Mouse (Mus musculus): ENCODE measurements around the gene Majin.

Majin gene

GRCm38 (mm10) chr19:6184131-6184530 is at the start of gene Majin:
Gene Majin (plus strand): TSS chr19:6184388.
- no peak for DNase-seq

DNA sequence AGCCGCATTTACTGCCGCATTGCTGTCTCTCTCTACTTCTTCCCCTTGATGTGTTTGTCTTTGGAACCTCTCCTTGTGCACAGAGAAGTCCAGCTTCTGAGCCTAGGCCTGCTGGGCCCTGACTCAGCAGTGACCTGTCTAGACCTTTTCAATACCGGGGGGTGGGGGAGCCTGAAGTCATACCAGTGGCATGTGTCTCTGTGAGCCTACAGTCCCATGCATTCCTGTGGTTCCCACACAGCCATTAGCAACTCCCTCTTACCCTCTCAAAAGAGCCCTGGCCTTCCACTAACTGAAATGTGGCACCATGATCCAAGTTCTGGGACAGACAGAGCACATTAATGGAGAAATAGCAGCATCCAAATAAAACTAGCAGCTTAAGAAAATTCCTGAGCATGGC is 47.8 kb upstream of the Majin start:
- no peak for DNase-seq

DNA sequence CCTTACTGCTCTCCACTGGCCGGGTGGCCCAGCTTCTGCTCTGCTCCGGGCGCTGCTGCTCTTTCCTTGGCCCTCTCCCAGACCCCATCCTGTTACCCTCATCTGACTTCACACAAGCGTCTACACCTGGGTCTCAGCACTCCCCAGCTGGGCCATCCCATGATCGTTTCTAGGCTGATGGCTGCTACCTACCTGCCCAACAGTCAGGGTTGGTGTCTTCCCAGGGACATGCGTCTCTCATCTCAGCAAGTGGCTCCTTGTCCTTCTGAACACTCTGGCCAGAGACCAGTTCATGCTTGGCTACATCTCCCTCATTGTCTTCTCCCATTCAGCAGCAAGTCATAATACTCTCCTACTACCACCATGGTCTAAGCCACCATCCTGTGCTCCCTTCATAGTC is 44.5 kb upstream of the Majin start:
- DNase-seq, result peak; percentile 44

DNA sequence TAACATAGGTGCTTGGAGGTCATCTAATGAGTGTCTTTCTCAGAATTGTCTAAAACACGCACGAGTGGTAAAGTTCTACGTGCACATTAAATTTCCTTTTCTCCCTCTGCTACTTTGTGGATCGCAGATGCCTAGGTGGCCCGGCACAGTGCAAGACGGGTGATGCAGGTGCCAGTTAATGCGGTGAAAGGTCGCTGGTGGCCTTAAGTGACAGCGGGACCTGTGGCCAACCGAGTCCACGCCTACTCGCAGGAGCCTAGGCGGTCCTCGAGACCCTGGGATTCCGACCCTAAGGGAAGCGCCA is 43.9 kb upstream of the Majin start:
- DNase-seq, result no peak

GRCm38 (mm10) chr19:6140678-6141393 is 43.4 kb upstream of the Majin start, which contains the start of gene Batf2:
Gene Batf2 (plus strand): TSS chr19:6140983.
- DNase-seq, result peak; percentile 91

DNA sequence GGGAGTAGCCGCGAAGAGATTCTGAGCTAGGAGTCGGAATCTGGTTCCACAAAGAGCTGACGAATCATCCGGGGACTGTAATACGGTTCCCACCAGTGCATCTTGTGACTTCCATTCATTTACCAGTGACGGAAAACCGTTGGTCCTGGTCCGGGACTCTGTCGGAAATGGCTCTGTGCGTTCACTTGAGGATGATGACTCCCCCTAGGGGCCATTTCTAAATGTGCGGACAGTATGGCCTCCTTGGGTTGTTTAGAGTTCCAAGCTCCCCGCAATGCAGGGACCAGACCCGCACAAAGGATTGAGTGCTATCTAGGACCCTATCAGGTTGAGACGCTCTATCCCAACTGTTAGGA is 42.8 kb upstream of the Majin start, which contains the start of gene Arl2:
Arl2 (minus strand) TSS at position 155 of the 356 bp plus-strand sequence.
- peak; percentile 77 for DNase-seq

DNA sequence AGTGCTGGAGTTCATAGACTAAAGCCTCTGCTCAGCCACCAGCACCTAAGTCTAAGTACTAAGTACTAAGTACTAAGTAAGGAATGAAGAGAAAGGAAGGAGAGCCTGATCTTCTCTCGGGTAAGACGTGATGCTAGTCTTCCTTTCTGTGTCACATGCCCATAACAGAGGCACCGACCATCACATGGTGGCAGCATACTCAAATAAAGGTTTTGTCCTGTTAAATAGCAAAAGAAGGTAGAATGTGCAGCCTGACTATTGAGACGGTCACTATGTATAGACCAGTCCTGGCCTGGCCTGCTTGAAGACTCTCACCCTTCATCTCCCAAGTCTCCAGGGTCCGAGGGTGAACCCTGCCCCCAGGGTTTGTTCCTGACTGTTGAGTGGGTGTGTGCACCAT is 39.3 kb upstream of the Majin start:
- DNase-seq, result no peak

DNA sequence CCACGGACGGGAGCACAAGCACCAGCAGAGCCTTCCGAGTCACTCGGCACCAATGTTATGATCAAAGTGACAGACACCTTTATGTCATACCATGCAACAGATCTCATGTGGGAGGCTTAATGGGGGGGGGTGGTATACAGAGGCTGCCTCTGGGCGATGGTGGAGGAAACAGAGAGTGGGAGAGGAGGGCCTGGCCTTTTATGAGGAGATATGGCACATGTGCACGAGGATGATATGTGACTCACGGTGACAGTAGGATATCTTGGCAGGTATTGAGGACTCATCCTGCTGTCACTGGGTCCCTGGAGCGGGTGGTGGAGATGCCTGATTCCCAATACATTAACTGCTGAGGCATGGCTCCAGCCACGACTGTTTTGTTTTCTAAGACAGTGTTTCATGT is 29.0 kb upstream of the Majin start:
- DNase-seq, result no peak

DNA sequence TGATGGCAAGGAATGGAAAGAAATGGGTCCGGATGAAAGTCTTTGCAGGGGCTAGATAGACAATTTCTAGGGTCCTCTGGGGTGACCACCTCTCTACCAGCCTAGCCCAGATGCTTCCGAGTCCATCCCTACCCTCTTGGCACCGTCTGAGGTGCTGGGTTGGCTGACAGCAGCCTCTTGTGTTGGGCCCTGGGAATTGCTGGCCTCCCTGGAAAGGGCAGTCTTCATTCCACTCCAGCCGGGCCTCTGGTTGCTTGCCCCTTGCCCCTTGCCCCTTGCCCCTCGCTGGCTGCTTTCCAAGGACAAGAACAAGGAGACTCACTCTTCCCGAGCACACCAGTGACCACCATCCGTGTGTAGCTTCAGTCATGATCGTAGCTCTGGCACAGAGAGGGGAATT is 27.8 kb upstream of the Majin start:
- DNase-seq, result no peak

DNA sequence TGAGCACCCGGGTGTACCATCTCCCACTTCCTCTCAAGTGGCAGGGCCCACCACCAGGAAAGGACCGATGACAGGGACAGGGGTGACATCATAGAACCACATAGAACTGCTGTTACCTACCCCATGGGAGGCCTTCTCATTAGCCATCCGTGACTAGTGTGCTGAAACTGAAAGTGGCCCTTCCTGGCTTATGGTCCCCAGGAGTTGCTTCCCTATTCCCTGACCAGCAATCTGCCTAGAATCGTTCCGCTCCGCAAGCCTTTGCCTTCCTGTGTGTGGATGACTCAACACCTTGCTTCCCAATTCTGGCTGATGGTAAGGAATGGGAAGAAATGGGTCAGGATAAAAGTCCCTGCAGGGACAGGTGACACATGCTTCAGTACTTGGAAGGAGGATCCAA is 27.0 kb upstream of the Majin start:
- DNase-seq, result peak; percentile 20

DNA sequence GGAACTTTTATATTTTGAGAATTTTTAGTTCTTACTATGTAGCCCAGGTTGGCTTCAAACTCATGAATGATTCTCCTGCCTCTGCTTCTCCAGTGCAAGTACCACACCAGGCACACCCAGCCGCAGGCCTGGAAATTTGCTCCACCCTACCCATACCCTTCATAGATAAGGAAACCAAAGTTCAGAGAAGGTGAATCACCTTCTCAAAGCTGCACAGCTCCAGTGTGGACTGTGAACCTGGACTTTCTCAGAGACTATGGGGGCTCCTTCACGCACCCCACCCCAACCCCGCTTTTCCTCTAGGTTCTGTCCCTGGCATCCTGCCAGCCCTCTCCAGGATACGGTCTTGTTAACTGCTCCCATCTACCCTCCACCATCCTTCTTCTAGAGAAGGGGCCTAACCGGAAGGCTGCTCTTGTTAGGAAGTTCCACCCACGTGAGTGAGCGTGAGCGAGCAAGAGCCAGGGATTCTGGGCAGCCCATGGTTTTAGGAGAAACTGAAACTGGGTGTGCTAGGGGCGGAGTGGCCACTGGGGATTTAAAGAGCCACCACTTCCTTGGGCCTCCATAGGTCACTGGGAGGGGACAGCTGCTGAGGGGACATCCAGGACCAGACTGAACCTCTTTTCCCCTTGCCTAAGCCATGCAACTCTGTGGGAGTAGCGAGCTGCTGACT is 20.2 kb upstream of the Majin start:
- DNase-seq, result no peak

- no peak for DNase-seq
These were observed 17.4 kb upstream of the Majin start for GRCm38 (mm10) chr19:6166750-6167149.

DNA sequence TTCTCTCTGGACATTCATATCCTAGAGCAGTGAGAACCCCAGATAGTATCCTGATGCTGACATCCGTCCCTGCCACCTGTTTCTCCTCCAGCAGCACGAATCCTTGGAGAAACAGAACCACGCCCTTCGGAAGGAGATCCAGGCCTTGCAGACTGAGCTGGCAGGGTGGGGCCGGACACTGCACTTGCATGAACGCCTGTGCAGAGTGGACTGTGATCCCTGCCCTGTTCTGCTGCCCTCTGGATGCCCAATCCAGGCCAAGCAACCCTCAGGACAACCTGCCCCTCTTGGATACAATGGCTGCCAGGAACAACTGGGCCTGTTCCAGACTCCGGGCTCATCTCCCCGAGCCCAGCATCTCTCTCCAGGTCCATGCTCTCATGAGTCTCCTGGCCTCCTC is 13.0 kb upstream of the Majin start:
- no peak for DNase-seq

- no peak for DNase-seq
These were observed 9.4 kb upstream of the Majin start for GRCm38 (mm10) chr19:6174771-6175170.

- no peak for DNase-seq
These were observed 5.4 kb upstream of the Majin start for GRCm38 (mm10) chr19:6178775-6179174.

DNA sequence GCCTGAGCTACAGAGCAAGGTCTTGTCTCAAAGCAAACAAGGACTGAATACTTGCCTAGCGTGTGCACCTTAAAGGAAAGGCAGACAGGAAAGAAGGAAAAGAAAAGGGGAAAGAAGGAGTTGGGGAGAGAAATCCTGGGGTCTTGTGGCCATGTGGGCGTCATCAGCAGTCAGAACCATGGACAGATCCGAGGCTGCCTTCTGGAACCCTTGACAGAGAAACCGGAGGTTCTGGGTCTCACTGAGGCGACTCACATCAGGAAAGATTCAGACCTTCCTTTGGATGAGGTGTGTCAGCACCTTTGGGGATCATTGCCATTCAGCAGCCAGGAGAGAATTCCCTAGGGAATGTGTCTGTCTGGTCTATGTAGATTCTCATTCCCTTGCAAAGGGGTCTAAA is 2.6 kb upstream of the Majin start:
- no peak for DNase-seq

GRCm38 (mm10) chr19:6182534-6182933 is 1.7 kb upstream of the Majin start:
- DNase-seq, result peak; percentile 53

DNA sequence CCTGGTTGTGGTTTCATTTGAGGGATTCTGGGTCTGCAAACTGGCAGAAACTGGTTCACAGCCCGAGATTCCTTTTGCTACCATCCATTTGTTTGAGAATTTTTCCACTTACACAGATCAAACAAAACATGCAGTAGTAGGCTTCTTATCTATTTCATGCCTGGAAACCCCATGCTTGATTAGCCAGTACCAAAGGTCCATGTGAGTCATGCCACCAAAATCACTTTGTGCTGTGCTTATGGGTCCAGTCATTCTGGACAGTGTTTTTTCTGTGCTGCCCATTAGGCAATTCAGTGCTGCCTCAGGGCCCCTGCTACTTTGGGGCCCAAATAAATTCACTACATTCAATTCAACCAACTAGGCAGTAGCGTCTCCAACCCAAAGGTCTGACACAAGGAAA is 20.1 kb downstream of the Majin start:
- no peak for DNase-seq

DNA sequence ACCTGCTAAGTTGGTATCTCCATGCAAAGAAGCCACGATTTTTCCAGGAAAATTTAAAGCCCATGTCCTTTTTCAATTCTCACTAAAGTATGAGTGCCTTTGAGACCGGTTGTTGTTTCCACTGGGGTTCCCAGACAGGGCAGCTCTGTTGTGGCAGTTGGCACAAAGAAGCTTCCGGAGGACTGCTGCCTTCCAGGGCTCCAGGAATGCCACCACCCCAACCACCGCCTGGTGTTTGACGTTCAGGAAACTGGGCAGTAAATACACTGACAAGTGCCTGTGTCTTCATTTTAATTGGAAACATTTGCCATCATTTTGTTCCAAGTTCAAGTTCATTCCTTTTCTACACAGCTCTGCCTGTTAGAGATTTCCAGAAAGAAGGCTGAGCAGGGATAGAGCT is 22.5 kb downstream of the Majin start:
- DNase-seq, result no peak

GRCm38 (mm10) chr19:6216046-6216705 is 32.0 kb downstream of the Majin start:
- no peak for DNase-seq

- no peak for DNase-seq
These were observed 34.4 kb downstream of the Majin start for GRCm38 (mm10) chr19:6218606-6219005.

DNA sequence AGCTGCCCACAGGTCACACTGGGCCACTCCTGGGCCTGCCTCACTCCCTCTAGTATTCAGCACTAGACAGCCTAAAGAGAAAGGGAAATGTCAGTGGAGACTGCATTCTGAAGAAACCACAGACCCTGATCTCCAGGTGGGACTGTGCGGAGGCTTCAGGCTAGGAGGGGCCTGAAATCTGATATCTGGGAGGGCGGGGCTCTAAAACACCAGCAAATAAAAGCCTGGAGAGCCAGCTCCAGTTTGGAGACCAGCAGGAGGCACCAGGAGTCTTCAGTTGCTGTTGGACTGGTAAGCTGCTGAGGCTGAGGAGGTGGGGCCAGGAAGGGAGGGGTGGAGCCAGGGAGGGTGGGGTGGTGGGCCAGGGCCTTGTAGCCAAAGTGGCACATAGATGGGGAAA is 41.9 kb downstream of the Majin start, which contains the start of gene Gpha2:
Gpha2 (plus strand) TSS at position 246 of the 400 bp plus-strand sequence.
- no peak for DNase-seq

- no peak for DNase-seq
These were observed 42.6 kb downstream of the Majin start for GRCm38 (mm10) chr19:6226763-6227162.

DNA sequence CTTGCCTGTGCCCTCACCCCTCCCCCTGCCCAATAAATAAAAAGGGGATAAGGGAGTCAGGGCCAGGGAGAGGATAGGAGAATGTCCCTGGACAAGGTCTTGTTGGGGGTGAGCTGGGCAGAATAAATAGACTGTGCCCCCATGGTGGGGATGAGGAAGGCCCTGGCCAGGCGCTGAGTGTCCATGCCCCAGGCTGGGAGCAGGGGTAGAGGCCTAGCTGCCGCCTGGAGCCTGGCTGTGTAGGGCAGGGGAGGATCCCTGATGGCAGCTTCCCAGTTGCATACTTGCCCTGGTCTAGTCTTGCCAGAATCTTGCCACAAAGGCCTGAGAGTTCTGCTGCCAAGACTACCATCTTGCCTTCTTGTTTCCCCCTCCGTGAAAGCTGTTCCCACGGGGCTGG is 43.7 kb downstream of the Majin start:
- no peak for DNase-seq

All from cerebellum, adult 11 months (tissue).